Mouse (Mus musculus) forebrain, embryonic 11.5 days (tissue): ENCODE measurements around the gene Slc22a13. TPM values are rescaled to one million over a fixed set of nuclear protein-coding genes. Genes with fewer than 3 reads are reported as not detected.

ENCODE experiments used
- ATAC-seq: fragments of 200-750 bp; cut with Nextera tagmentation; replicated peaks from 2 replicates; pipeline ENCODE4 v1.8.0; 2017; ENCODE audit warnings: moderate TSS enrichment; ENCODE audit not compliant: low FRiP score
- DNase-seq: peaks from one replicate; pipeline ENCODE4 v3.0.0-alpha.2; 2017; ENCODE audit warnings: low spot score
- H3K27ac ChIP-seq: fragments of 300-500 bp; sonication (generic); 2 replicates; pipeline ENCODE4 v1.5.1; 2014; ENCODE audit warnings: low read depth, low read length
- H3K27me3 ChIP-seq: fragments of 300-500 bp; sonication (generic); 2 replicates; pipeline ENCODE4 v1.6.1; 2014; ENCODE audit warnings: mild to moderate bottlenecking, low read length, mixed read lengths; ENCODE audit not compliant: control insufficient read depth, insufficient read depth
- H3K36me3 ChIP-seq: fragments of 300-500 bp; sonication (generic); 2 replicates; pipeline ENCODE4 v1.6.1; 2014; ENCODE audit warnings: mild to moderate bottlenecking, low read length, moderate library complexity, mixed read lengths; ENCODE audit not compliant: control insufficient read depth, insufficient read depth
- H3K4me1 ChIP-seq: fragments of 300-500 bp; sonication (generic); replicated peaks from 2 replicates; pipeline ENCODE4 v1.6.1; 2014; ENCODE audit warnings: low read length, mixed read lengths; ENCODE audit not compliant: control insufficient read depth, insufficient read depth
- H3K4me2 ChIP-seq: fragments of 300-500 bp; sonication (generic); 2 replicates; pipeline ENCODE4 v1.6.1; 2014; ENCODE audit warnings: low read depth, mild to moderate bottlenecking, low read length, moderate library complexity, mixed read lengths; ENCODE audit not compliant: severe bottlenecking
- H3K4me3 ChIP-seq: fragments of 300-500 bp; sonication (generic); 2 replicates; pipeline ENCODE4 v1.5.1; 2014; ENCODE audit warnings: low read depth, low read length
- H3K9ac ChIP-seq: fragments of 300-500 bp; sonication (generic); 2 replicates; pipeline ENCODE4 v1.6.1; 2014; ENCODE audit warnings: low read length
- H3K9me3 ChIP-seq: fragments of 300-500 bp; sonication (generic); 2 replicates; pipeline ENCODE4 v1.6.1; 2016; ENCODE audit warnings: low read length, mixed read lengths; ENCODE audit not compliant: control insufficient read depth
- WGBS: fragments of 180-500 bp; shearing (Covaris S2); extraction: QIAGEN DNeasy Blood & Tissue Kit; methylation state at CpG from one replicate; pipeline ENCODE4 v1.1.7; 2014; 5-methylcytosine and 5-hydroxymethylcytosine counted together
- polyA plus RNA-seq: library from polyadenylated mRNA; unstranded; fragments of >200 nt; fragmentation: Nextera tagmentation; extraction: Ambion mirVana; gene quantifications from 2 replicates; pipeline ENCODE4 v1.2.1, GENCODE M21; 2014

Slc22a13 gene
- polyA plus RNA-seq, 1 experiment from 2014 or later, result not detected

- Histone ChIP-seq H3K4me1 (no peaks in the 10 kb centered on the region), H3K4me3 (no peak overlapping the region), H3K36me3 (no peaks in the 10 kb centered on the region), H3K4me2 (no peak overlapping the region), H3K9ac (no peak overlapping the region), H3K27me3 (no peaks in the 10 kb centered on the region), H3K27ac (no peak overlapping the region), H3K9me3 (no peaks in the 10 kb centered on the region)
- ATAC-seq (no peak), DNase-seq (no peak)
- 81% methylated on average over 8 of the region's 8 CpGs for WGBS
Measured at GRCm38 (mm10) chr9:119212996-119213395, 4.1 kb upstream of the Slc22a13 start.

DNA sequence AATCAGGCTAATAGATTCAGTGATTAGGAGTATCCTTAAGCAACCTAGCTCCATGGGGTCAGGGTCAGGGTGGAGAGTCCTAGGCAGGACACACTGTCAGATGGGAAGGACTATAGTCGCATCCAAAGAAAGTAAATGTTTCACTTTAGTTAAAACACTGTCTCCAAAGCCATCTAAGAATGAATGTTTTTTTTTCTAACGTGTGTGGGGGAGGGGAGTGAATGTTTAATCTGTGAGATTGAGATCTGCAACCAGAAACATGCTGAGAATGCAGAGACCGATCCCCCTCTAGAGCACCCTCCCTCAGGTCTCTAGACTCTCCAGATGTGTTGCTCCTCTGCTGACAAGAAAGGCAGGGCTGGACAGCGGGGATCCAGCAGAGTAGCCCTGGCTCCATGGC is 1.8 kb downstream of the Slc22a13 start:
- Histone ChIP-seq H3K4me1 (no peaks in the 10 kb centered on the region), H3K27ac (no peak overlapping the region), H3K27me3 (no peaks in the 10 kb centered on the region), H3K36me3 (no peaks in the 10 kb centered on the region), H3K4me3 (no peak overlapping the region), H3K4me2 (no peak overlapping the region), H3K9me3 (no peaks in the 10 kb centered on the region; the same call in 1 of the 2 replicates), H3K9ac (no peak overlapping the region)
- no peak for ATAC-seq
- 79% methylated on average over 4 of the region's 4 CpGs for WGBS
- no peak for DNase-seq

GRCm38 (mm10) chr9:119206666-119207065 is 2.2 kb downstream of the Slc22a13 start:
- Histone ChIP-seq H3K27ac (no peak overlapping the region), H3K36me3 (no peaks in the 10 kb centered on the region), H3K4me3 (no peak overlapping the region), H3K9ac (no peak overlapping the region), H3K9me3 (no peaks in the 10 kb centered on the region; the same call in 1 of the 2 replicates), H3K4me1 (no peaks in the 10 kb centered on the region), H3K4me2 (no peak overlapping the region), H3K27me3 (no peaks in the 10 kb centered on the region)
- 76% methylated on average over 2 of the region's 2 CpGs for WGBS
- ATAC-seq, result no peak
- no peak for DNase-seq

DNA sequence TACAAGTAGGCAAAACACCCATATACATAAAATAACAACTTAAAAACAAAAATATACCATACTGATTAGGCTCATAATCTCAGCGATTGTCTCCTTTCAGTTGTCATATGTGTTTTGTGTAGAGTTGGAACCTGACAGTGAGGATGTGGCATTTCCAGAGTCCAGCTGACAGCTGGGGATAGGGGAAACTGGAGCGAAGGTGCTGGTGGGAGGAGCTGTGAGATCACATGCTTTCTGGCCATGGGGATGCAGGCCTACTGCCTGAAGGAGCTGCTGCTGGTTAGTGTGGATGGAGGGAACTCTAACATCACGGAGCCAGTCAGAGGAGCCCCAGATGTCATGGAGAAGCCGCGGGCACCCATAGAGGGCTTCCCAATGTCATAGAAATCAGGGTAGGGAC is 3.1 kb downstream of the Slc22a13 start:
- no peak for ATAC-seq
- whole genome bisulfite sequencing, result 93% methylated on average over 5 of the region's 5 CpGs

DNA sequence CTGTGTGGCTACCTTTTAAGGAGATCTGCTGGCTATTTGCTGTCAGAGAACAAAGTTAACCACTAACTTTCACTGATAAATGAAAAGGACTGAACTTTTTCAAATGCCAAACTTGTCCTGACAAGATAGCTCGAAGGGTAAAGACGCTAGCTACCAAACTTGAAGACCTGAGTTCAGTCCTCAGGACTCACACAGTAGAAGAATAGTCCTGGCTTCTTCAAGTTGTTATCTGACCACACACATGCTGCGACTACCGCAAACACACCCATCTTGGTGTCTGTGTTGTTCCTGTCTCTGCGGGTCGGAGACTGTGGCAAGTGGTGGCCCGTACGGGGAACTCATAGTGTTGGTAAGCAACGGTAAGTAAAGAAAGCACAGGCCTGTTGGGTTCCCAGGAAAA is 5.3 kb downstream of the Slc22a13 start:
- ATAC-seq (no peak), DNase-seq (no peak)
- H3K9ac ChIP-seq, result no peak overlapping the region
- H3K9me3 ChIP-seq, result no peaks in the 10 kb centered on the region; the same call in 1 of the 2 replicates
- no peaks in the 10 kb centered on the region for H3K36me3 ChIP-seq
- H3K4me1 ChIP-seq, result no peaks in the 10 kb centered on the region
- H3K27me3 ChIP-seq, result no peaks in the 10 kb centered on the region
- WGBS, result 98% methylated on average over 9 of the region's 9 CpGs
- no peak overlapping the region for H3K27ac ChIP-seq
- no peak overlapping the region for H3K4me2 ChIP-seq
- no peak overlapping the region for H3K4me3 ChIP-seq

More for the DNA sequence above, 3.1 kb downstream of the Slc22a13 start:
- no peak for DNase-seq
- H3K27ac ChIP-seq, result no peak overlapping the region
- no peak overlapping the region for H3K4me2 ChIP-seq
- H3K9me3 ChIP-seq, result no peaks in the 10 kb centered on the region; the same call in 1 of the 2 replicates
- H3K9ac ChIP-seq, result no peak overlapping the region
- H3K27me3 ChIP-seq, result no peaks in the 10 kb centered on the region
- H3K4me3 ChIP-seq, result no peak overlapping the region
- H3K4me1 ChIP-seq, result no peaks in the 10 kb centered on the region
- no peaks in the 10 kb centered on the region for H3K36me3 ChIP-seq

GRCm38 (mm10) chr9:119201653-119202052 is 7.2 kb downstream of the Slc22a13 start:
- DNase-seq (no peak), ATAC-seq (no peak)
- no peaks in the 10 kb centered on the region; the same call in 1 of the 2 replicates for H3K9me3 ChIP-seq
- no peak overlapping the region for H3K9ac ChIP-seq
- H3K36me3 ChIP-seq, result no peaks in the 10 kb centered on the region
- no peaks in the 10 kb centered on the region for H3K27me3 ChIP-seq
- H3K4me2 ChIP-seq, result no peak overlapping the region
- H3K27ac ChIP-seq, result no peak overlapping the region
- H3K4me1 ChIP-seq, result no peaks in the 10 kb centered on the region
- no peak overlapping the region for H3K4me3 ChIP-seq
- 92% methylated on average over 5 of the region's 5 CpGs for WGBS

GRCm38 (mm10) chr9:119199151-119199861 is 9.6 kb downstream of the Slc22a13 start:
- ATAC-seq (no peak), DNase-seq (no peak)
- no peaks in the 10 kb centered on the region for H3K4me1 ChIP-seq
- no peak overlapping the region for H3K4me3 ChIP-seq
- H3K4me2 ChIP-seq, result no peak overlapping the region
- no peaks in the 10 kb centered on the region for H3K36me3 ChIP-seq
- H3K27me3 ChIP-seq, result no peaks in the 10 kb centered on the region
- 87% methylated on average over 10 of the region's 10 CpGs for WGBS
- no peak overlapping the region for H3K9ac ChIP-seq
- H3K27ac ChIP-seq, result no peak overlapping the region
- H3K9me3 ChIP-seq, result no peaks in the 10 kb centered on the region; the same call in 1 of the 2 replicates

GRCm38 (mm10) chr9:119192202-119192990 is 16.5 kb downstream of the Slc22a13 start:
- Histone ChIP-seq H3K9ac (no peak overlapping the region), H3K4me1 (no peaks in the 10 kb centered on the region), H3K9me3 (no peaks in the 10 kb centered on the region), H3K36me3 (no peaks in the 10 kb centered on the region), H3K4me2 (no peak overlapping the region), H3K4me3 (no peak overlapping the region), H3K27ac (no peak overlapping the region), H3K27me3 (no peaks in the 10 kb centered on the region)
- WGBS, result 33% methylated on average over 11 of the region's 11 CpGs
- ATAC-seq (no peak), DNase-seq (peak; percentile 66)
